Mouse (Mus musculus) cerebellum, adult 18-20 months (tissue): ENCODE measurements around the gene Olfr1158.
"Not testable (repeated sequence)": the region's sequence is repeated elsewhere in the genome, so short reads cannot be mapped to it uniquely, and the experiment has no call there.

ENCODE experiments used
- DNase-seq, 2 experiments: peaks; one replicate each; pipeline ENCODE4 v3.0.0; 2021

Gene Olfr1158

GRCm38 (mm10) chr2:87989813-87990212, at the start of gene Olfr1158:
Olfr1158 (plus strand) TSS chr2:87990113.
- no peak for DNase-seq

GRCm38 (mm10) chr2:87945037-87945436, 44.9 kb upstream of the Olfr1158 start, which contains the start of gene Olfr1155:
Olfr1155 (minus strand) TSS chr2:87945137.
- no peak for DNase-seq

GRCm38 (mm10) chr2:87953000-87953399, 36.9 kb upstream of the Olfr1158 start, which contains the start of gene Olfr1156:
Olfr1156 (minus strand) TSS chr2:87953100.
- no peak for DNase-seq

GRCm38 (mm10) chr2:87968199-87968598, 21.7 kb upstream of the Olfr1158 start, which contains the start of gene Olfr1157:
Olfr1157 (minus strand) TSS chr2:87968299.
- no peak for DNase-seq

GRCm38 (mm10) chr2:87974563-87974962, 15.3 kb upstream of the Olfr1158 start, which contains the start of gene Olfr74:
Olfr74 (minus strand) TSS chr2:87974663.
- DNase-seq, result no peak

- DNase-seq, result no peak
These were observed 17.8 kb downstream of the Olfr1158 start, which contains the start of gene Olfr1160 for GRCm38 (mm10) chr2:88007515-88008318. Olfr1160 (minus strand) TSS chr2:88008268.

- not testable (repeated sequence) for DNase-seq
These were observed 32.6 kb downstream of the Olfr1158 start, which contains the start of gene Olfr1161 for GRCm38 (mm10) chr2:88022474-88022873. Olfr1161 (plus strand) TSS chr2:88022774.

- no peak for DNase-seq
These were observed 47.7 kb downstream of the Olfr1158 start, which contains the start of gene Olfr73 for GRCm38 (mm10) chr2:88037599-88037998. Olfr73 (minus strand) TSS chr2:88037699.
